Mouse (Mus musculus): ENCODE measurements around the gene S100a9. TPM values are rescaled to one million over a fixed set of nuclear protein-coding genes. Genes with fewer than 3 reads are reported as not detected.

Gene S100a9
- not detected for polyA plus RNA-seq (2012; fragmentation: generic; extraction: Trizol)

DNA sequence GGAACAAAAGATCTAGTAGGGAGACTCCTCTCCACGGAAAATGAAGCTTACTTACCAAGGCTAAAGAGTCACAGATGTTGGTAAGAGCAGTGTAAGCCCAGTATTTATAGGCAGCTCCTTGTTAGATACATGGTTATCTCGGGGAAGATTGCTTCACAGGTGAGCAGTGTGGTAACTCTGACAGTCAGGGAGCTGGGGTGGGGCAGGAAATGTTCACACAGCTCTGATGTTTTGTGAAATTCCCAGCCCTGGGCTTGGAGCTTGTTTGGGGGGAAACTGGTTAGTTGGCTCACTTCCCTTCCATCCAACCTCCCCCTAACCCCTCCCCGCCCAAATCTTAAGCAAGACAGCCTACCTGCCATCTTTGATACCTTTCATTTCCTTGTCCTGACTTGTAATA, at the start of gene S100a9:
Gene S100a9 (minus strand): TSS at position 109 of the 400 bp plus-strand sequence.

DNA sequence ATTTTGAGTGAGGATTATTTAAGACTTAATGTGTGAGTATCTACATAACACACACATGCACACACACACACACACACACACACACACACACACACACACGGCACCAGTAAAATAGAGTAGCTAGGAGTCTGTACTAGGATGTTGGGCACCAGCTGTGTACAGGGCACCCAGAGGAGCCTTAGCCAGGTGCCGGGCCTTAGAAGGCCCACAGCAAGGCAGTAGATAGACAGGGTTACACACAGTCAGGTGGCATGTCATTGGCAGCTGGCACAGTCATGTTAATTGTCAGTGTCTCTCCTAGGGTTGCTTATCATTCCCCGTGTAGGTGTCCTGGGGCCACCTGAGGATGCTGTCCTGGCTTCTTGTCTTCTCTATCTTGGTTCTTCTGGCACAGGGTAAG, 31.1 kb upstream of the S100a9 start, which contains the start of gene Pglyrp4:
Gene Pglyrp4 (plus strand): TSS at position 301 of the 400 bp plus-strand sequence.

DNA sequence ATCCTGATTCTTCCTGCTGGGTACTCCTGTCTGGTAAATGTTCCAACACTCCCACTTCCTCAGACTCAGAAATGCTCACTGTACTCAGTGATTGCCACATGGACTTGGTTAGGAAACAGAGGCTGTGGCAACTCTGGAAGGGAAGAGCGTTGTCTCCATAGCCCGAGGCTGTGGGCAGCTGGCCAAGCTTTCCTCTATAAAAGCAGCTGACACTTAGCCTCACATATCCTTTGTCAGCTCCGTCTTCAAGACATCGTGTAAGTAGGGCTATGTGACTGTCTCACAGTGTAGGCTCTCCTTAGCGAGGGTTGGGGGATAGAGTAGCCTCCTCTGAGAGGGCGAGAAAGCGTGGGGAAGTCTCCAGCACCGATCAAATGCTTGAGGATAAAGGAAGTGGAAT, 26.7 kb downstream of the S100a9 start, which contains the start of gene S100a8:
Gene S100a8 (plus strand): TSS at position 133 of the 400 bp plus-strand sequence.

DNA sequence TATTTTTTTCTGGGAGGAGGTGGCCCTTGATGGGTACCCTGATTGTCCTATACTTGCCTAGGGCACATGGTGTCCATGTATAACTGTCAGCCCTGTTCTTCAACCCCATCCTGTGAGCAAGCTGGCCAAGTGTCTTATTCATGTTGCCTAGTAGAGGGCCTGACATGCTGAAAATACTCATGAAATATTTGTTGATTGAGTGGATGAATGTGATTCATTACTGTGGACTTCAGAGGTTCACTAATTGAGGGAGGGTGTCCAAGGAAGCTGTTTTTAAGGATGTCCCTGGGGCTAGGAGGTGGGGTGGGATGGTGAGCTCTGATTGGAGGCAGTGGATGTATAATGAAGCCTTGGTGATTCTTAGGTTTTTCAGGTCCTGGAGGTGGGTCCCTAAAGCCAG, 41.8 kb downstream of the S100a9 start, which contains the start of gene S100a7a:
Gene S100a7a (plus strand): TSS at position 301 of the 400 bp plus-strand sequence.

Other genes starting within 250 kb of the S100a9 start
- gene Npr1, start 229.9 kb downstream of the S100a9 start, polyA plus RNA-seq (2012; fragmentation: generic; extraction: Trizol) = 1 to 10 TPM in 1 of 2 experiments, under 1 TPM in 1; 0.48 to 1.6 TPM
- gene Ilf2, start 219.6 kb downstream of the S100a9 start, polyA plus RNA-seq (2012; fragmentation: generic; extraction: Trizol) = 10 to 100 TPM; 28.7 to 59.6 TPM
- 10 to 100 TPM in 1 of 2 experiments, 1 to 10 TPM in 1; 6.5 to 42.9 TPM for gene Snapin, start 204.7 kb downstream of the S100a9 start, polyA plus RNA-seq (2012; fragmentation: generic; extraction: Trizol)
- gene Chtop, start 186.2 kb downstream of the S100a9 start, polyA plus RNA-seq (2012; fragmentation: generic; extraction: Trizol) = 10 to 100 TPM; 34.7 to 76.9 TPM
- gene S100a1, start 181.3 kb downstream of the S100a9 start, polyA plus RNA-seq (2012; fragmentation: generic; extraction: Trizol) = 100 to 1,000 TPM in 1 of 2 experiments, 10 to 100 TPM in 1; 25.4 to 118 TPM
- 100 to 1,000 TPM in 1 of 2 experiments, 10 to 100 TPM in 1; 82.1 to 195 TPM for gene S100a13, start 181.3 kb downstream of the S100a9 start, polyA plus RNA-seq (2012; fragmentation: generic; extraction: Trizol)
- under 1 TPM; 0.22 to 0.58 TPM for gene S100a14, start 168.9 kb downstream of the S100a9 start, polyA plus RNA-seq (2012; fragmentation: generic; extraction: Trizol)
- 100 to 1,000 TPM in 1 of 2 experiments, 1 to 10 TPM in 1; 3.9 to 111 TPM for gene S100a16, start 158.5 kb downstream of the S100a9 start, polyA plus RNA-seq (2012; fragmentation: generic; extraction: Trizol)
- 10 to 100 TPM in 1 of 2 experiments, 1 to 10 TPM in 1; 7.2 to 22.4 TPM for gene S100a3, start 135.1 kb downstream of the S100a9 start, polyA plus RNA-seq (2012; fragmentation: generic; extraction: Trizol)
- gene S100a2, start 105.5 kb downstream of the S100a9 start, polyA plus RNA-seq (2012; fragmentation: generic; extraction: Trizol) = not detected
- 1 to 10 TPM; 1.2 to 1.6 TPM for gene Gm42674, start 93.8 kb downstream of the S100a9 start, polyA plus RNA-seq (2012; fragmentation: generic; extraction: Trizol)
- over 10,000 TPM in 1 of 2 experiments, 1,000 to 10,000 TPM in 1; 5,914 to 20,400 TPM for gene S100a4, start 92.0 kb downstream of the S100a9 start, polyA plus RNA-seq (2012; fragmentation: generic; extraction: Trizol)
- gene S100a5, start 87.2 kb downstream of the S100a9 start, polyA plus RNA-seq (2012; fragmentation: generic; extraction: Trizol) = 1 to 10 TPM in 1 of 2 experiments, under 1 TPM in 1; 0.98 to 1.2 TPM
- gene S100a6, start 82.8 kb downstream of the S100a9 start, polyA plus RNA-seq (2012; fragmentation: generic; extraction: Trizol) = 1,000 to 10,000 TPM; 5,353 to 9,678 TPM
- 1 to 10 TPM in 1 of 2 experiments, under 1 TPM in 1; 0.43 to 1.8 TPM for gene S100a7a, start 41.7 kb downstream of the S100a9 start, polyA plus RNA-seq (2012; fragmentation: generic; extraction: Trizol)
- gene S100a8, start 26.7 kb downstream of the S100a9 start, polyA plus RNA-seq (2012; fragmentation: generic; extraction: Trizol) = not detected
- not detected for gene Pglyrp4, start 31.2 kb upstream of the S100a9 start, polyA plus RNA-seq (2012; fragmentation: generic; extraction: Trizol)
- not detected for gene Gm5849, start 82.2 kb upstream of the S100a9 start, polyA plus RNA-seq (2012; fragmentation: generic; extraction: Trizol)

Data from C3H10T1/2 (cell line).